Mouse (Mus musculus): Measurements from ENCODE around the gene Gm27029.

GRCm38 (mm10) chr11:101360651-101361113 lies 63.9 kb downstream of the Gm27029 start:
- TF ChIP-seq POLR2A (IDR thresholded peaks at IDR 0.05; ENCODE audit: insufficient read length, low read depth) (no peak), MYOG (IDR thresholded peaks at IDR 0.05; ENCODE audit: control insufficient read depth in 1 of 3, insufficient read depth in 1 of 3, insufficient read length in 2 of 3, low read depth in 2 of 3) (no peak), TCF12 (IDR thresholded peaks at IDR 0.05; ENCODE audit: insufficient read depth, poor library complexity, severe bottlenecking) (no peak), MAX (IDR thresholded peaks at IDR 0.05; ENCODE audit: low read depth) (no peak), TCF3 (IDR thresholded peaks at IDR 0.05; ENCODE audit: insufficient read length, low read depth) (no peak), E2F4 (IDR thresholded peaks at IDR 0.05; ENCODE audit: insufficient read depth) (no peak), MYOD1 (IDR thresholded peaks at IDR 0.05; ENCODE audit: control insufficient read depth in 1 of 3, insufficient read length in 2 of 3, low read depth in 2 of 3) (no peak)

All from myocyte (in vitro differentiated cells).